Mouse (Mus musculus) liver, embryonic 14.5 days (tissue): ENCODE data around the gene Ccdc149. TPM values are rescaled to one million over a fixed set of nuclear protein-coding genes. Genes with fewer than 3 reads are reported as not detected.

Source experiments
- ATAC-seq: fragments of 200-750 bp; cut with Nextera tagmentation; 2 replicates; pipeline ENCODE4 v1.8.0; 2017; ENCODE audit warnings: moderate number of reproducible peaks, mild to moderate bottlenecking, moderate library complexity; ENCODE audit not compliant: insufficient read depth
- DNase-seq, 3 experiments: peaks; one replicate each; pipeline ENCODE4 v3.0.0-alpha.2; 2012 to 2013; ENCODE audit warnings: low read depth in 3 of 3, low spot score in 3 of 3
- H3K27ac ChIP-seq: fragments of 300-500 bp; sonication (generic); 2 replicates; pipeline ENCODE4 v1.5.1; 2014; ENCODE audit warnings: moderate library complexity, mild to moderate bottlenecking, control low read depth, inconsistent platforms
- H3K27me3 ChIP-seq: fragments of 300-500 bp; sonication (generic); 2 replicates; pipeline ENCODE4 v1.6.1; 2014; ENCODE audit warnings: mild to moderate bottlenecking, low read length, moderate library complexity; ENCODE audit not compliant: control insufficient read depth, insufficient read depth
- H3K36me3 ChIP-seq: fragments of 300-500 bp; sonication (generic); replicated peaks from 2 replicates; pipeline ENCODE4 v1.6.1; 2014; ENCODE audit warnings: low read depth; ENCODE audit not compliant: control insufficient read depth, insufficient read depth
- H3K4me1 ChIP-seq, 2 experiments: fragments of 200-500 bp in 1 of 2; fragments of 300-500 bp in 1 of 2; sonication (generic) in 1 of 2; replicated peaks; 2 replicates each; pipeline ENCODE4 v1.6.1; 2012 to 2014; ENCODE audit warnings: antibody characterized with exemption in 1 of 2, inconsistent platforms in 1 of 2, low read length in 1 of 2; ENCODE audit not compliant: control insufficient read depth in 2 of 2, insufficient read depth in 2 of 2
- H3K4me2 ChIP-seq: fragments of 300-500 bp; sonication (generic); 2 replicates; pipeline ENCODE4 v1.6.1; 2014; ENCODE audit warnings: low read depth, mild to moderate bottlenecking, control low read depth, moderate library complexity
- H3K4me3 ChIP-seq, 2 experiments: fragments of 200-500 bp in 1 of 2; fragments of 300-500 bp in 1 of 2; sonication (generic) in 1 of 2; 2 replicates each; pipeline ENCODE4 v1.5.1; 2012 to 2014; ENCODE audit warnings: low read depth in 2 of 2, low read length in 2 of 2, mild to moderate bottlenecking in 2 of 2, control low read depth in 1 of 2, inconsistent platforms in 1 of 2, moderate library complexity in 1 of 2; ENCODE audit not compliant: insufficient read depth in 1 of 2
- H3K9ac ChIP-seq: fragments of 300-500 bp; sonication (generic); replicated peaks from 2 replicates; pipeline ENCODE4 v1.6.1; 2014; ENCODE audit warnings: mild to moderate bottlenecking, control low read depth, moderate library complexity
- H3K9me3 ChIP-seq: fragments of 300-500 bp; sonication (generic); 2 replicates; pipeline ENCODE4 v1.6.1; 2016; ENCODE audit warnings: low read length, mixed read lengths; ENCODE audit not compliant: control insufficient read depth
- CTCF ChIP-seq: IDR thresholded peaks from 2 replicates; pipeline ENCODE4 v1.5.1; 2016; ENCODE audit warnings: antibody characterized with exemption, low read depth, control low read depth
- EP300 ChIP-seq: IDR thresholded peaks from 2 replicates; pipeline ENCODE4 v1.6.1; 2016; ENCODE audit warnings: antibody characterized with exemption, low read depth
- WGBS: fragments of 180-500 bp; shearing (Covaris S2); extraction: QIAGEN DNeasy Blood & Tissue Kit; methylation state at CpG from one replicate; pipeline ENCODE4 v1.1.7; 2014; ENCODE audit not compliant: insufficient replicate concordance; 5-methylcytosine and 5-hydroxymethylcytosine counted together
- polyA plus RNA-seq, 2 experiments: library from polyadenylated mRNA; depleted of rRNA in 1 of 2; stranded (reverse) in 1 of 2; unstranded in 1 of 2; fragments of >200 nt; fragmentation: Nextera tagmentation in 1 of 2; extraction: Ambion mirVana in 1 of 2; gene quantifications; 2 replicates each; pipeline versions ENCODE4 v1.2.1 to v1.2.3; 2012 to 2014

The Ccdc149 gene
- polyA plus RNA-seq, 2 experiments: 0.33 to 0.76 TPM

DNA sequence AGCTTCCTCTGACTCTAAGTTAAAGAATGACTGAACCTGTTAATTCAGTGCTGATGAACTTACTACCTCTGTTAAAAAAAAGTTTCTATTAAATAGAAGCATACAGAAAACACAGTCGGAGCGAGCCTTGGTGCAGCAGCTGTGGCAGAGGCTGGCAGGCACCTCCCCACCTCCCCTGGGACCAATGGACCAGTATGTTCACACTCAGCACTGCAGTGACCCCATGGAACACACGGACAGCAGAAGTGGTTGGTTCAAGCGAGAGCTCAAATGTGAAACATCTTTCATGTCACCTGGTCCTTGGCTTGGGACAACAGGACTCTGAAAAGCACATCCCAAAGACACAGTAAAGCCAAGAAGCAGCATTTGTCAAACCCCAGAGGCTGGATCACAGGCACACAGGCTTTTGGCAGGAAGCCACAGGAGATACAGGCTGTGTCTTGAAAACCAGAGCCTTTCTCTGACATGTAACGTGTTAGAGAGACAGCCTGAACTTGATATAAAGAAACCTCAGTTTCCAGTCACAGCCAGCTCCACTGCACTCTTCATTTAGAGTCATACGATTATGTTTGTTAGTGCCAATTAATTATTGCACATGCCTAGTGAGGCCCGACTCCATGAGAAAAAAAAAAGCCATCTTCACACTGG lies 62.5 kb downstream of the Ccdc149 start:
- Histone ChIP-seq H3K4me3 (no peak overlapping the region), H3K9ac (no peak overlapping the region), H3K36me3 (no peaks in the 10 kb centered on the region), H3K27ac (no peak overlapping the region), H3K27me3 (no peaks in the 10 kb centered on the region), H3K4me2 (no peak overlapping the region), H3K9me3 (no peaks in the 10 kb centered on the region), H3K4me1 (no peaks in the 10 kb centered on the region)
- WGBS: 50% methylated on average over 7 of the region's 7 CpGs
- DNase-seq (no peak), ATAC-seq (no peak)
- TF ChIP-seq EP300 (no peak), CTCF (no peak)

DNA sequence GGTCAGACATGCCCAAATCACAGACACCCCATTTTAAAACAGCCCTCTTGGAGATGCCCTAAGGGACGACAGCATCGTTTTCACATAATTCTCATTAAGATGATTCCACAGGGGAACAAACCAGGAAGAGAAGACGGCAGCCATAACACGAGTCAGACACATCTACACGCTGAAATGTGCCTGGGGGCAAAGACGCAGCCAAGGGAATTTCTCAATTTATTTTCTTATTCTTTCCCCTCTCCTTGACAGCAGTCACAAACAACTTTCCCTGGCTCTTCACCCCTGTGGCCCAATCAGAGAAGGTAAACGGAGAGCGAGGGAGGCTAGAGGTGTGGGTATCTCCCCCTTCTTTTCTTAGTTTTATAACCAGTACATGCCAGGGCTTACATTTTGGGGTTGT lies 66.9 kb downstream of the Ccdc149 start:
- Histone ChIP-seq H3K27ac (no peak overlapping the region), H3K36me3 (no peaks in the 10 kb centered on the region), H3K9ac (no peak overlapping the region), H3K4me2 (no peak overlapping the region), H3K9me3 (no peaks in the 10 kb centered on the region), H3K27me3 (no peaks in the 10 kb centered on the region), H3K4me3 (no peak overlapping the region), H3K4me1 (no peaks in the 10 kb centered on the region)
- no peak for ATAC-seq
- WGBS: 72% methylated on average over 8 of the region's 8 CpGs
- no peak for DNase-seq
- no peak for TF ChIP-seq EP300
- no peak for TF ChIP-seq CTCF

DNA sequence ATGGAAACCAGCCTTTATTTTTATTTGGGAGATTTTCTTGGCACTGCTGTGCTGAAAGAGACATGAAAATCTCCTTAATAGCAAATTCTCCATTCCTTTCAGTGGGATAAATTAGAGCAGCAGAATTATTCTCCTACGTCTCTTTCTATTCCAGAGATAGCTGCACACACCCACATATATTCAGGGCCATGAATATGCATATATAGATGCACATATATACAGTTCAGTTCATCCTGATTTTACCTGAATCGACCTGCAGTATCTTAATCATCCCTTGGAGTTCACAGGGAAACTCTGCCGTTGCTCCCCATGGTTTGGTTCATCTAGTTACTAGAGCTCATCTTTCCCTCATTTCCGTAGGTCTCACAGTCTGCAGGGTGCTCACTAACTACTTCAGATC lies 77.6 kb downstream of the Ccdc149 start:
- 61% methylated on average over 4 of the region's 4 CpGs for WGBS
- H3K36me3 ChIP-seq: no peaks in the 10 kb centered on the region
- TF ChIP-seq EP300 (no peak), CTCF (no peak)
- H3K27me3 ChIP-seq: no peaks in the 10 kb centered on the region
- H3K27ac ChIP-seq: no peak overlapping the region
- ATAC-seq: no peak
- no peak overlapping the region for H3K9ac ChIP-seq
- no peak for DNase-seq
- no peaks in the 10 kb centered on the region for H3K9me3 ChIP-seq
- H3K4me3 ChIP-seq: no peak overlapping the region
- no peak overlapping the region for H3K4me2 ChIP-seq
- no peaks in the 10 kb centered on the region for H3K4me1 ChIP-seq

DNA sequence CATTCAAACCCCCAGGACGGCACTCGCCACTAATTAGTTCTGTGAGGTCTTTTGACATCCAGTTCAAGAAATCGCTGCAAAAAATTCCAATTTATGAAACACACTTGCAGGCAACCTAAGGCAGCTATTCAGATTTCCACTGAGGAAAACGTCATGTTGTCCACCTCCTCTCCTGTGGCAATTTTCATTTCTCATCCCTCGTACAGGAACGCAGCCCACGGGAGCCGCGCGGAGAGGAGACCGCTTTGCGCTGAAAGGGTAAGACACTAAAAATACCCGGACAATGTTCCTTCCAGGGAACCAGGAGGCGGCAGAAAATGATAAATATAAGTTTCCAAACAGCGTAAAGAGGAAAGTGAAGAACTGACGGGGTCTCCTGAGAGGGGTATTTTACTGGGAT lies 79.8 kb downstream of the Ccdc149 start:
- WGBS: 76% methylated on average over 16 of the region's 16 CpGs

DNA sequence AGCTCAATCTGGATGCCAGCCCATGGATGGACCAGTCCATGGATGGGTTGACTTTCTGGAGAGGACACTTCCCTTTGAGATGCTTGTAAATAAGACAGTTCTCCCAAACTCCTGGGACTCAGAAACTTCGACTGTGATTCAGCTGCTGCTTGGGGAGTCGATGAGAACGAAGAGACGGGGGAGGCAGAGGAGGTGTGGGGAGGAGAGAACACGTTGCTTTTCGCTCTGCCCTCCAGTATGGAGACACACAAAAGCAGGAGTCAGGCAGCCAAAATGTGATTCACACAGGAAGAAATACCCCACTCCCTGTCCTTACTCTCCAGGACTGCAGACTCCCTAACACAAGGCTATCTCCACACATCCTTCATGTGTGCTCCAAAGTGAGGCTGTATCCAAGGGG lies 80.9 kb downstream of the Ccdc149 start:
- H3K4me3 ChIP-seq: no peak overlapping the region
- TF ChIP-seq EP300 (no peak), CTCF (no peak)
- H3K27ac ChIP-seq: no peak overlapping the region
- H3K4me2 ChIP-seq: no peak overlapping the region
- H3K36me3 ChIP-seq: no peaks in the 10 kb centered on the region
- H3K9ac ChIP-seq: no peak overlapping the region
- no peaks in the 10 kb centered on the region for H3K9me3 ChIP-seq
- no peak for DNase-seq
- ATAC-seq: no peak
- no peaks in the 10 kb centered on the region for H3K27me3 ChIP-seq
- no peaks in the 10 kb centered on the region for H3K4me1 ChIP-seq
- WGBS: 57% methylated on average over 6 of the region's 6 CpGs

More for the DNA sequence above, 79.8 kb downstream of the Ccdc149 start:
- Histone ChIP-seq H3K27ac (no peak overlapping the region), H3K4me3 (no peak overlapping the region), H3K4me2 (no peak overlapping the region), H3K9ac (no peak overlapping the region), H3K4me1 (no peaks in the 10 kb centered on the region), H3K9me3 (no peaks in the 10 kb centered on the region), H3K36me3 (no peaks in the 10 kb centered on the region), H3K27me3 (no peaks in the 10 kb centered on the region)
- ATAC-seq (no peak), DNase-seq (no peak)
- TF ChIP-seq CTCF: no peak
